Mouse (Mus musculus) retina, postnatal 7 days (tissue): ENCODE results near the gene Pcdh7.

Experiments used
- DNase-seq: peaks from one replicate; pipeline ENCODE4 v3.0.0-alpha.2; 2012; ENCODE audit warnings: low read depth, low spot score

Pcdh7 gene

DNA sequence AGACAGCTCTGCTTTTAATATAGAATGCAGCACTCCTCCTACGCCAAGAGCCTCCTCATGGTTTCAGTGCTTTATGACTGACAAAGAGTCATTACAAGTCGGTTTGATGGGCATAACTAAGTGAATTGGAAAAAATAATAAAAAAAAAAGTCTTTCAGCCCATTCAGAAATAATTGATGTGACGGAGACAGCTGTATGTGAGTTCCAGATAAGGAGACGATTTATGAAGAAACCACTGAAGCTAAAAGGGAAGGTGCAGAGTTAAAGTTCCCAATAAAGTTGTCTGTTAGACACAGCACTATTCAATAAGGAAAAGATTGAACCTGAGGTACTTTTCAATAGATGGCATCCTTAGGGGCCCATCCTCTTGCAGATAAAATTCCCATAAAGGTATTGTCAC lies 189.5 kb downstream of the Pcdh7 start:
- no peak for DNase-seq

DNA sequence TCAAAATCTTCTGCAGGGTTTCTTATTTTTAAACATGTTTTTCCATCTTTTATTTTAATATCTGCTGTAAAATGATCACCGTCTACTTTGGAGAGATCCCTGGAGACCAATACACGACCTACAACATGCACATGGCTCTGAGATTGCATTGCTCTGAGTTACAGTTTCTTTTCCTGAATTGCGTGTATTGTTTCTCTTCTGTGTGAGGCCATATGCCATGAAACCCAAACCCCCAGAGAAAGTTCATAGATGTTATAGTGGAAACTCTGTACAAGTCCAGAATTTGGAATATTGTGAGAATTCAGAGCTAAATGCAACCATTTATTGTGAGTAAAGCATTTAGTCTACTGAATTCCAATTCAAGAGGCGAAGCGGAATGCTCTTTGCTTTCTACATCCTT lies 203.4 kb downstream of the Pcdh7 start:
- no peak for DNase-seq

DNA sequence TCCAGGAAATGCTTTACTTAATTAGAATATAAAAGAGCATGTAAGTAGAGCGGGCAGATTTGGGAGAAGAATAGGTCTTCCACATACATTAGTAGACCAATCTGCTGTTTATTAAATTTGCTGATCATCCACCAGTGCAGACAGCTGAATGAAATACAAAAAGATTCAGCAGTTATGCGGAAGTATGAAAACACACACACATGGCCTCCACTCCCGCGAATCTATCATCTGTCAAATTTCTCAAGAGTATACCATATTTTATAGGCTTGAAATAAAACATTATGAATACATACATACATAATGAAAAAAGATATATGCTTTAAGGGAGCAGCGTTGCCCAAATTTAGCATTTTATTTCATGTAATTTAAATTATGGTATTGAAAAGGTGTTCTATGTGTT lies 213.6 kb downstream of the Pcdh7 start:
- no peak for DNase-seq

GRCm38 (mm10) chr5:57931738-57932137 lies 214.0 kb downstream of the Pcdh7 start:
- no peak for DNase-seq

DNA sequence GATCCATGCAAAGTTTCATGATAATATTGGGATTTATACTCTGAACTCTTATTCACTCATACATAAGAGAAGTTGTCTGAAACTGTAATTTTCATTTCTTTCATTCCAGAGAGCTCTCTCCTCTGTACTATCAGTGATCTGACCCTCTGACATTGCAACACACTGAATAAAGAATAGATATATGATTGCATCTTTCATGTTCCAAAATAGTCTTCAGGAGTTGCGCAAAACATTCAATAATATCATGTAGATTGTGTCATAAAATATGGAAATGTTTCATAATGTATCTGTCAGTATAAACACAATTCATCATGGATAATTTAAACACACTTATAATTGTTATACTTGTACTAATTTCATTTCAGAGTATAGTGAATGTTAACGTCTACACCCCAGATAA lies 216.9 kb downstream of the Pcdh7 start:
- DNase-seq = no peak

GRCm38 (mm10) chr5:57940457-57940856 lies 222.7 kb downstream of the Pcdh7 start:
- no peak for DNase-seq

GRCm38 (mm10) chr5:57943176-57943575 lies 225.4 kb downstream of the Pcdh7 start:
- no peak for DNase-seq

DNA sequence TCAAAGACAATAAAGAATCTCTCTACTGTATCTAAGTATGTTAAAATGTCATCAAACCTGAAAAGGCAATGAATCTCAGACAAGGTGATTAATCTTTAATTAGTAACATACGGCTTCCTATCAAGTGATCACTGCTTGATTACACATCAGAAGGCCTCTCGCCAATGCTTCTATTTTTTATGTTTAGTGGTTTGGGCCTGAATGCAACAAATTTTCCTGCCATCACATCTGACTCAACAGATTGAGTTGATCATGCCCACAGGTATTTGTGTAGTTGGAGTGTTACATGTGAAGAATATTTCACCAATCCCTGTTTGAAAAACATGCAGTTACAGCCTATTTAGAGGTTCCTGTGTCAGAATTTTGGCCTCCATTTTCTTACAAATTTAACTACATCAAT lies 225.8 kb downstream of the Pcdh7 start:
- DNase-seq = no peak

GRCm38 (mm10) chr5:57945419-57945818 lies 227.7 kb downstream of the Pcdh7 start:
- DNase-seq = no peak

DNA sequence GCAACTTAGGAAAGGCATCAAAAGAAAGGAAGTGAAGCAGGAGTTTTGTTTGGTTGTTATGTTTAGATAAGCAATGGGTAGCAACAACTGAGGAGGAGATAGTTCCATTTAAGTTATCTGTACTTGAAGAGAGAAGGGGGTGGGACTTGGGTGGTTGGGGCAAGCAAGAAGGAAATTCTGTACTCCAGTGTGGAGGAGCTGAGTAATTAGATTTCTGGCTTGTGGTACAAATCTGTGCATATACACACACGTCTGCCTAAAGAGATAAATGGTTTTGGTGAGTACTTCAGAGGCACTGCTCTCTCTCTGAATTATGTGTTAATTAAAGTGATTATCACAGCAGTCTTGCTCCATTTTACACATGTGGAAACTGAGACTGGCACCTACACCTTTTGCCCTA lies 241.6 kb downstream of the Pcdh7 start:
- DNase-seq = no peak

GRCm38 (mm10) chr5:57963792-57964191 lies 246.0 kb downstream of the Pcdh7 start:
- no peak for DNase-seq

DNA sequence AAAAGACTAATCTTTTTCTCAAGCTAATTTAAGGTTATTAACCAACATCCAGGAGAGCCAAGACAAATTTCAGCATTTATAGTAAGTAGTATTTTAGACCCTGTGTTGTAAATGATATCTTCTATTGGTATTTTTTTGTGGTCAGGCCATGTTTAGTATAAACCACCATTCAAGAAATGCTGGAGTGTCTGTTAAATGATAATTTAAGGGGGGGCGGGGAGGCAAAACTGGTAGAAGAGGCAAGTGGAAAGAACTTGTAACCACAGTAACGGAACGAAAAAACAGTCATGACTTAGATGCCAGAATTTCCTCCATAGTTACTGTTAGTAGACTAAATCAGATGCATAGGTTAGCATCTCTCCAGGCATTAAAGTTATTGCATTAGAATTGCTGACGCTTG lies 246.4 kb downstream of the Pcdh7 start:
- DNase-seq = no peak

- no peak for DNase-seq
Observed at GRCm38 (mm10) chr5:57993584-57993983, 275.8 kb downstream of the Pcdh7 start.

GRCm38 (mm10) chr5:58021331-58021730 lies 303.6 kb downstream of the Pcdh7 start:
- no peak for DNase-seq

DNA sequence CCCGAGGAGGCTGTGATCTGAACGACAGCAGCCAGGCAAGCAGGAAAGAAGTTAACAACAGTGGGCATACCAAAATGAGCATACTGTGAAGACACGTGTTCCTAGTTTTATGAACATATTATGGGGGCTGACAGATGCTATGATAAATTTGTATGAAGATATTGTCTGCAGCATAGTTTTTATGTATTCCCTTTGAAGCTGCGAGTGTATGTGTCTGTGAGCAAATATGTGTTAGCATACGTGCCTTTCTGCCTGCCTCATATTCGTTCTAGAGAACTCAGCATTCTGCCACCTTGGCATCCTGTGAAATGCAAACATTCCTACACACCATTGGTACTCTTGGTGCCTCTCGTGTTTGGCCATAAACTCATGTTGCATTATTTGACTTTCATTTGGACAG lies 307.4 kb downstream of the Pcdh7 start:
- DNase-seq = no peak

- DNase-seq = no peak
Observed at GRCm38 (mm10) chr5:58025759-58026158, 308.0 kb downstream of the Pcdh7 start.

DNA sequence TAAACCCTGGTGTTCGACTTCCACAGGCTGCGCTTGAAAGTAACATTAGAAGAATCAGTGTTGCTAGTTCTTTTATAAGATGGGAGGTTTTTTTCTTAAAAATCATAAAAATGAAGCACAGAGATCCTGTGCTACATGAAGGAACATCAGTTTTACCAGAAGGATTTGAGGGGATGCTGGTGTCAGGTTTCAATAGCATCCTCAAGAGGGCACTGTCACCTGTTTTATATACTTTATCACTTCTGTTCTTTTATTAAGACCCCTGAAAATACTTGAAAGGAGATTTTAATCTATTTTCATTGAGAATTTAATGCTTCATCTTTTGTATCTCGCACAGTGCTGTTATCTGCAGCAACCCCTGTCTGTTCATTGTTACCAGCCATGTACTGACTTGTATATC lies 322.1 kb downstream of the Pcdh7 start:
- no peak for DNase-seq

- DNase-seq = no peak
Observed at GRCm38 (mm10) chr5:58044216-58044615, 326.4 kb downstream of the Pcdh7 start.

DNA sequence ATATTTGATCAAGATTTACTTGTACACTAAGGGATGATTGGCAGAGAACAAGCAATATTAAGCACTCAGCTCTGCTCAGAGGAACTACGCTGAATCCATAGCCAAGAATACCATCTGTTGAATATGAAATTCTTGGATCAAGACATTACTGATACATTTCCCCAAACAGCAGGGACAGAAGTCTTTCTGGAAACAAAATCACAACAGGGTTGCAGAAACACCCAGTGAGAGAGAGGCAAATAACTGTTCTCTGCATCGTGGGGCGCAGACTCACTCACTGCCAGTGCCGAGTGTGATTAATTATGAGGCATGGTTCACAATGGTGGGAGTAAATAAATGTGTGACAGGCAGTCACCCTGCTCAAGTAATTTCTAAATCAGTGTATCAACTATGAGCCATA lies 363.3 kb downstream of the Pcdh7 start:
- no peak for DNase-seq

DNA sequence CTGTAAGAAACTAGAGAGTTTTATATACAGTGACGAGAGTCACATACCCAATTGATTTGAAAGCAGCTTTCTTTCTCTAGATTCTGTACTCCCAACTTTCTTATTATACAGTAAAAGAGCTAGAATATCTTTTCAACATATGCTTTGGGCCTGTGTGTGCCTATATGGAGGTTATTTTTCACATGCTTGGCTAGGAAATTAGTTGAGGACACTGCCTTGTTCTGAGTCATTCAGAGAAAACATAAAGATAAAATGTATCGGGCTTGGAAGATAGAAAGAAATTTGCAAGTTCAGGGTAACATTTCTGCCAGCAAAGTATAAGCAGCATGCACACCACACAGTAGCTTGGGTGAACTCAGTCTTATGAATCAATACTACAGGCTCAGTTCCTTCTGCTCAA lies 364.5 kb downstream of the Pcdh7 start:
- DNase-seq = no peak

GRCm38 (mm10) chr5:58083056-58083455 lies 365.3 kb downstream of the Pcdh7 start:
- DNase-seq = no peak

DNA sequence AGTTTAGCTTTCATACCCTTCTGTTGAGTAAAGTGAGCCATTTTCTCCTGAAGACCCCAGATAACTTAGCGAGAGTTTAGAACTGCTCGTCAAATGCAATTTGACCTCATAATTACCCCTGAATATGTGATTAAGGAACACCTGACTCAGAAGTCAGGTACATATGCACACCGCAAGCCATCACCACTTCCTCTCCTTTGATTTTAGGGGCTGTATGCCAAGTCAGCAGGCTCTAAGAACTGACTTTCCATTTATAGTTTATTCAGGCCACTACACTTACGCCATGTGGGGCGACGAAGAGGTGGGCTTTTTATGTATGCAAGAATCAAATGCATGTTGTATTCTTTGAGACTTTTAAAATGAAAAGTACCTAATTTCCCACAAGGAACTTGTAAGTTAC lies 366.2 kb downstream of the Pcdh7 start:
- no peak for DNase-seq

DNA sequence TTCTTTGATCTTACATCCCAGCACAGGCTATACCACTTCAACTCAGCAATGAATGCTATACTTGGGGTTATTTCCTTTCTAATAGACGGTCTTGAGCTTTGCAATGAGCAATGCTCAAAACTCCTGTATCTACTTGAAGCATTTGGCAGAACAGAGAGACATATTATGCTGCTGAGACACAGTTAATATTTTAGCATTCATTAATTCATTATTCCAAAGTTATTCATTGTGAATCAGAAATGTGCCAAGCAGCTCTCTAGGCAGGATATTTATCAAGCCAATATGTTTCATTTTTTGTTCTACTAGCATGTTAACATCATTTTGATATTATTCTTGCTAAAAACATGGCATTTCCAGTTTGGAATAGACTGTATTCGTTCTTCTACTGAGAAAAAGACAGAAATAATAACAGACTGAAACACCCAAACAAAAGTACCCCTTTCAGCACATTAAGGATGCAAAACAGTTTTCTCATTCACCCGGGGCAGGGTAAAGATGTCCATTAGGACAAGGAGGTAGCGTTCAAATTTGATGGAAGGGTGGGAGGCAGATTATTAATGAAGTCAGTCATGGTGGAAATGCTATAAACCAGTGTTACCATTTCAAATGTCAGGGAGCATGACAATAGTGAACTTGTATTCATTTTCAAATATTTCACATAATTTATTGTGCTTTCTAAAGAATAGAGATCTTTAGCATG lies 391.0 kb downstream of the Pcdh7 start:
- DNase-seq = no peak

DNA sequence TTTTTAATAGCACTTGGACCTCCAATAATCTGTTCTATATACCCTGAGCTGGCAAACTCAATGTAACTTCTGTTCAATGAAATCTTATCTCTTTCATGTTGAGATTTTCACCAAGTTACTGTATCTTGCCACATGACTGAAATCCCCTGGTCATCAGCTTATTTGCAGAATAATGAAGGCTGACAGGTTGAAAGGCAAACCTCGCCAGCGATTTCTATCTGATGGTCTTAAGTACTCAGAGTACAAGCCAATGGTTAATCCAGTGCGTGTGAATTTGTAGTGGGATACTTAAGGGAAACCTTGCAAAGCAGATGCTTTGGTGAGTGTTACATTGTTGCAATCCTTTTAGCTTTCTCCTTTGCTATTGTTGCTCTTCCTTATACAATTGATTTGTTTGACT lies 398.3 kb downstream of the Pcdh7 start:
- peak; percentile 8 for DNase-seq
